Mouse (Mus musculus) left cerebral cortex, postnatal 4 days (tissue): ENCODE data around the gene Med13. TPM values are rescaled to one million over a fixed set of nuclear protein-coding genes. Genes with fewer than 3 reads are reported as not detected.

Experiments
- DNase-seq: peaks from one replicate; pipeline ENCODE4 v3.0.0-alpha.2; 2022
- intact Hi-C: fragments of 180-260 bp; cut with DNase I; formaldehyde crosslinking; loops from one replicate; pipeline ENCODE4 v1.15.1; 2025
- total RNA-seq, 2 experiments: library from RNA; stranded (reverse); gene quantifications; 2 replicates each; pipeline ENCODE4 v1.2.3; 2021

Med13 gene
- total RNA-seq, result 10 to 100 TPM; 74.7 to 87.4 TPM

- intact Hi-C loops, result loop anchor here (5.0 kb wide), 1 partner anchor 80 kb away; no protein-coding TSS in a partner anchor
- DNase-seq, result peak; percentile 62
Measured at GRCm38 (mm10) chr11:86356854-86357788, at the start of gene Med13. Gene Med13 (minus strand): TSS chr11:86357602.

GRCm38 (mm10) chr11:86404590-86404989, 47.2 kb upstream of the Med13 start:
- intact Hi-C loops, result no loop called here
- no peak for DNase-seq

- intact Hi-C loops, result no loop called here
- no peak for DNase-seq
Measured at GRCm38 (mm10) chr11:86403845-86404244, 46.4 kb upstream of the Med13 start.

GRCm38 (mm10) chr11:86399241-86400107, 42.1 kb upstream of the Med13 start:
- no peak for DNase-seq
- intact Hi-C loops, result no loop called here

- intact Hi-C loops, result no loop called here
- no peak for DNase-seq
Measured at GRCm38 (mm10) chr11:86396950-86397594, 39.7 kb upstream of the Med13 start.

- intact Hi-C loops, result no loop called here
- no peak for DNase-seq
Measured at GRCm38 (mm10) chr11:86396518-86396917, 39.1 kb upstream of the Med13 start.

- DNase-seq, result peak; percentile 86
- intact Hi-C loops, result no loop called here
Measured at GRCm38 (mm10) chr11:86395513-86396125, 38.2 kb upstream of the Med13 start.

- no peak for DNase-seq
- intact Hi-C loops, result no loop called here
Measured at GRCm38 (mm10) chr11:86395100-86395499, 37.7 kb upstream of the Med13 start.

GRCm38 (mm10) chr11:86391687-86392086, 34.3 kb upstream of the Med13 start:
- no peak for DNase-seq
- intact Hi-C loops, result no loop called here

GRCm38 (mm10) chr11:86390308-86390707, 32.9 kb upstream of the Med13 start:
- intact Hi-C loops, result no loop called here
- no peak for DNase-seq

- no peak for DNase-seq
- intact Hi-C loops, result no loop called here
Measured at GRCm38 (mm10) chr11:86389506-86389905, 32.1 kb upstream of the Med13 start.

- DNase-seq, result no peak
- intact Hi-C loops, result no loop called here
Measured at GRCm38 (mm10) chr11:86388821-86389480, 31.5 kb upstream of the Med13 start.

GRCm38 (mm10) chr11:86387121-86387893, 29.9 kb upstream of the Med13 start:
- intact Hi-C loops, result no loop called here
- DNase-seq, result peak; percentile 31

- peak; percentile 42 for DNase-seq
- intact Hi-C loops, result no loop called here
Measured at GRCm38 (mm10) chr11:86386576-86386975, 29.2 kb upstream of the Med13 start.

- intact Hi-C loops, result no loop called here
- no peak for DNase-seq
Measured at GRCm38 (mm10) chr11:86385710-86386282, 28.4 kb upstream of the Med13 start.

- DNase-seq, result no peak
- intact Hi-C loops, result no loop called here
Measured at GRCm38 (mm10) chr11:86384141-86384540, 26.7 kb upstream of the Med13 start.

- no peak for DNase-seq
- intact Hi-C loops, result no loop called here
Measured at GRCm38 (mm10) chr11:86382520-86383157, 25.2 kb upstream of the Med13 start.

- intact Hi-C loops, result no loop called here
Measured at GRCm38 (mm10) chr11:86381478-86382091, 24.2 kb upstream of the Med13 start.

More at GRCm38 (mm10) chr11:86381478-86382091, 24.2 kb upstream of the Med13 start:
- DNase-seq, result no peak
